Mouse (Mus musculus) left cerebral cortex, postnatal 14 days (tissue): ENCODE data around the gene Fkbp11. TPM values are rescaled to one million over a fixed set of nuclear protein-coding genes. Genes with fewer than 3 reads are reported as not detected.

Experiments
- total RNA-seq, 2 experiments: library from RNA; stranded (reverse); gene quantifications; 2 replicates each; pipeline ENCODE4 v1.2.3; 2021

Gene Fkbp11
- total RNA-seq, 2 experiments from 2014 or later: 2.7 to 3.4 TPM

Other genes starting within 250 kb of the Fkbp11 start
- not detected for gene Lalba, start 245.5 kb downstream of the Fkbp11 start, total RNA-seq
- under 1 TPM in 1 of 2 experiments, not detected in 1; 0.11 TPM for gene Olfr279, start 235.8 kb downstream of the Fkbp11 start, total RNA-seq
- 10 to 100 TPM; 59.5 to 61.0 TPM for gene Kansl2, start 193.9 kb downstream of the Fkbp11 start, total RNA-seq
- 10 to 100 TPM; 40.5 to 45.3 TPM for gene Ccnt1, start 157.3 kb downstream of the Fkbp11 start, total RNA-seq
- gene 4930415O20Rik, start 157.2 kb downstream of the Fkbp11 start, total RNA-seq: not detected
- 10 to 100 TPM; 47.8 to 50.2 TPM for gene Adcy6, start 118.1 kb downstream of the Fkbp11 start, total RNA-seq
- 100 to 1,000 TPM; 217 to 244 TPM for gene Cacnb3, start 97.4 kb downstream of the Fkbp11 start, total RNA-seq
- gene Ddx23, start 65.3 kb downstream of the Fkbp11 start, total RNA-seq: 10 to 100 TPM; 56.0 to 57.6 TPM
- gene Rnd1, start 50.7 kb downstream of the Fkbp11 start, total RNA-seq: 10 to 100 TPM; 53.9 to 64.1 TPM
- gene Ccdc65, start 20.0 kb downstream of the Fkbp11 start, total RNA-seq: 10 to 100 TPM; 12.6 to 13.3 TPM
- gene Arf3, start 35.0 kb upstream of the Fkbp11 start, total RNA-seq: 100 to 1,000 TPM; 729 to 796 TPM
- gene Wnt10b, start 50.0 kb upstream of the Fkbp11 start, total RNA-seq: under 1 TPM; 0.55 to 0.75 TPM
- not detected for gene Wnt1, start 61.7 kb upstream of the Fkbp11 start, total RNA-seq
- gene Ddn, start 81.3 kb upstream of the Fkbp11 start, total RNA-seq: 100 to 1,000 TPM; 421 to 445 TPM
- 10 to 100 TPM; 41.5 to 45.4 TPM for gene Prkag1, start 103.3 kb upstream of the Fkbp11 start, total RNA-seq
- 10 to 100 TPM; 73.2 to 75.3 TPM for gene Kmt2d, start 143.0 kb upstream of the Fkbp11 start, total RNA-seq
- 1 to 10 TPM; 8.6 to 9.3 TPM for gene Rhebl1, start 166.3 kb upstream of the Fkbp11 start, total RNA-seq
- under 1 TPM; 0.15 to 0.24 TPM for gene Dhh, start 170.3 kb upstream of the Fkbp11 start, total RNA-seq
- gene Lmbr1l, start 190.0 kb upstream of the Fkbp11 start, total RNA-seq: 10 to 100 TPM; 17.9 to 18.1 TPM
- gene Tuba1b, start 206.4 kb upstream of the Fkbp11 start, total RNA-seq: 100 to 1,000 TPM; 689 to 750 TPM
- not detected for gene Gm49450, start 225.4 kb upstream of the Fkbp11 start, total RNA-seq
- gene Tuba1a, start 225.5 kb upstream of the Fkbp11 start, total RNA-seq: 1,000 to 10,000 TPM; 2,132 to 2,150 TPM